In the genomic region with DNA sequence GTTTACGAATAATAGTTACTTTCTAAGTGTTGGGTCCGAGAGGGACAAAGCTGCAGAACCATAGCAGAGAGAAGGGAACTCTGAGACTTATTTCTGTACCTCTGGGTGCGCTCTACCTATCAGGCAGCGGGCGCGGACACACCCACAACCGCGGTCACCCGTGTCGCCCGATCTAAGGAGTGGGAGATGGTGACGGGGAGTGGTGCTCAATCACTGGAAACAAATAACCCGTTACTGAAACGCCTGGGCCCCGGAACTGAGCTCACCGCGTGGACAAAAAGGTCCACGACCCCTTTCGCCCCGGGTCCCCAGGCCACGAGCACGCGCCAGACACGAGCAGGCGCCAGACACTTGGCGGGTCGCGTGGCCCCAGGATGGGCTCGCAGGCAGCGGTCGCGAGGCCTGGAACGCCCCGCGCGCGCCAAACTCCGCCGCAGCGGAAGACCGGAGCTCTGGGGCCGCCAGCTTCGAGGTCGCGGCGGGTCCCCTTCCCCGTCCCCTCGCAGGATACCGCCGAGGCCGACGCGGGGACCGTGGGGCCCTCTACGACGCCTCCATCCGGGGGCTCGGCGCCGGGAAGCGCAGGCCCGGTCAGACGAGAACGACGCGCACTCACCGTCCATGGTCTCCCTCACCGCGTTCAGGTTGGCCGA, we compare ENCODE assay signal across 8 mouse cellular contexts. TPM values are rescaled to one million over a fixed set of nuclear protein-coding genes. Genes with fewer than 3 reads are reported as not detected.
A peak's percentile ranks its signal among the peaks of the same experiment; 100 is the strongest.
DNase-seq lines count a peak whose midpoint lies in the region; ATAC-seq and TF ChIP-seq lines count a peak whose summit lies in the region.

No protein-coding gene starts in this region.

- intact Hi-C loops in gastrocnemius, postnatal 36 days (cut with DNase I): loop anchor here (5.0 kb wide), 1 partner anchor 57 kb away; no protein-coding TSS in a partner anchor

- peaks cover 3% of the 10 kb centered on the region; the same call in 1 of the 2 replicates for H3K4me1 ChIP-seq in lung, adult 2 months (ENCODE audit: control insufficient read depth, insufficient read depth, low read length)

- WGBS in lung, adult 2 months: under 1% methylated on average over 70 of the region's 70 CpGs

- no peak for DNase-seq in lung, adult 2 months
- no peak for DNase-seq in lung, postnatal 14 days
- DNase-seq in WW6 (ENCODE audit: low read depth, low spot score) (peak; percentile 26), liver (peak; percentile 75)
- peak; percentile 11 to 42 for DNase-seq in natural killer cell, adult 2 months (ENCODE audit: low spot score in 2 of 2)
- DNase-seq in gastrocnemius, postnatal 36 days: no peak
- DNase-seq in c-Kit-positive CD71-positive TER-119-positive erythroid progenitor cells, embryonic 14.5 days (ENCODE audit: low spot score): no peak

- no peak for TF ChIP-seq POLR2A in lung, adult 2 months (IDR thresholded peaks at IDR 0.05; ENCODE audit: borderline replicate concordance, extremely low read depth, low read depth, low read length)

- TF ChIP-seq CTCF in lung, adult 2 months (IDR thresholded peaks at IDR 0.05; ENCODE audit: insufficient read depth, low read length): no peak

- peak overlapping the region; percentile 81 for H3K4me3 ChIP-seq in lung, adult 2 months (replicated peaks; ENCODE audit: extremely low read depth, low read depth, low read length)

- peak; percentile 7; the same call in 1 of the 2 replicates for ATAC-seq in granulocyte monocyte progenitor cell, adult 5-6 weeks (replicated peaks; ENCODE audit: poor library complexity, severe bottlenecking)

RNA-seq across cellular contexts. Expression of gene Mzt1, which starts 0.4 kb away (rescaled TPM):
- polyA plus RNA-seq in lung, adult 2 months (2012; rRNA removed): 5.4 and 12.3 TPM in 2 replicates
- 57.8 and 68.1 TPM in 2 replicates for total RNA-seq in granulocyte monocyte progenitor cell, adult 5-6 weeks (2014; fragmentation: Nextera tagmentation)
- 26.4 and 38.4 TPM in 2 replicates for total RNA-seq in granulocyte monocyte progenitor cell, adult 5-6 weeks (2017)
- total RNA-seq in gastrocnemius, postnatal 36 days (2021): 10 to 100 TPM; 26.9 to 30.5 TPM

RNA-seq across cellular contexts. Expression of gene Bora, which starts 0.5 kb away (rescaled TPM):
- polyA plus RNA-seq in lung, adult 2 months (2012; rRNA removed): 0.49 and 1.3 TPM in 2 replicates
- 36.4 and 36.6 TPM in 2 replicates for total RNA-seq in granulocyte monocyte progenitor cell, adult 5-6 weeks (2014; fragmentation: Nextera tagmentation)
- 58.9 and 63.3 TPM in 2 replicates for total RNA-seq in granulocyte monocyte progenitor cell, adult 5-6 weeks (2017)
- under 1 TPM; 0.71 to 0.94 TPM for total RNA-seq in gastrocnemius, postnatal 36 days (2021)

RNA-seq across cellular contexts. Expression of gene Rpl36a-ps1, which starts 51.4 kb away (rescaled TPM):
- polyA plus RNA-seq in lung, adult 2 months (2012; rRNA removed): not detected in 2 replicates
- total RNA-seq in granulocyte monocyte progenitor cell, adult 5-6 weeks (2014; fragmentation: Nextera tagmentation): 34.7 and 59.2 TPM in 2 replicates
- 14.6 and 20.7 TPM in 2 replicates for total RNA-seq in granulocyte monocyte progenitor cell, adult 5-6 weeks (2017)
- total RNA-seq in gastrocnemius, postnatal 36 days (2021): 1 to 10 TPM in 1 of 2 experiments, not detected in 1; 1.3 TPM

RNA-seq across cellular contexts. Expression of gene Pibf1, which starts 53.7 kb away (rescaled TPM):
- polyA plus RNA-seq in lung, adult 2 months (2012; rRNA removed): 1.9 and 2.7 TPM in 2 replicates
- total RNA-seq in granulocyte monocyte progenitor cell, adult 5-6 weeks (2014; fragmentation: Nextera tagmentation): 15.2 and 28.1 TPM in 2 replicates
- 31.3 and 41.3 TPM in 2 replicates for total RNA-seq in granulocyte monocyte progenitor cell, adult 5-6 weeks (2017)
- 1 to 10 TPM; 4.9 to 7.5 TPM for total RNA-seq in gastrocnemius, postnatal 36 days (2021)

RNA-seq across cellular contexts. Expression of gene Dis3, which starts 54.1 kb away (rescaled TPM):
- polyA plus RNA-seq in lung, adult 2 months (2012; rRNA removed): 4.1 and 4.4 TPM in 2 replicates
- 33.9 and 35.4 TPM in 2 replicates for total RNA-seq in granulocyte monocyte progenitor cell, adult 5-6 weeks (2014; fragmentation: Nextera tagmentation)
- total RNA-seq in granulocyte monocyte progenitor cell, adult 5-6 weeks (2017): 61.3 and 66.4 TPM in 2 replicates
- 10 to 100 TPM in 1 of 2 experiments, 1 to 10 TPM in 1; 8.1 to 12.0 TPM for total RNA-seq in gastrocnemius, postnatal 36 days (2021)

Comparison
In these comparisons a context has a peak if more than half of its experiments do, and no peak if none do; other contexts are left out.
1. DNase-seq: peak in WW6 (single experiment), liver (single experiment) and natural killer cell, adult 2 months (2 of 2); none in lung, adult 2 months (single experiment), lung, postnatal 14 days (single experiment), gastrocnemius, postnatal 36 days (0 of 2) and c-Kit-positive CD71-positive TER-119-positive erythroid progenitor cells, embryonic 14.5 days (single experiment).
2. RNA of gene Bora, which starts 0.5 kb away (total RNA-seq): 36.4 to 63.3 TPM in granulocyte monocyte progenitor cell, adult 5-6 weeks; 0.71 to 0.94 TPM in gastrocnemius, postnatal 36 days; every median in the first group is over 10 times any median in the second.
3. RNA of gene Rpl36a-ps1, which starts 51.4 kb away (total RNA-seq): 14.6 to 59.2 TPM in granulocyte monocyte progenitor cell, adult 5-6 weeks; 1.3 TPM in gastrocnemius, postnatal 36 days; every median in the first group is over 4 times any median in the second.